Mouse (Mus musculus) ES-Bruce4 (cell line): ENCODE results near the gene Utp4. TPM values are rescaled to one million over a fixed set of nuclear protein-coding genes. Genes with fewer than 3 reads are reported as not detected.

Experiments used
- H3K27ac ChIP-seq: 2 replicates; pipeline ENCODE4 v1.5.1; 2012; ENCODE audit warnings: low read length, inconsistent platforms; ENCODE audit not compliant: insufficient read depth
- H3K27me3 ChIP-seq: 2 replicates; pipeline ENCODE4 v1.6.1; 2012; ENCODE audit warnings: mild to moderate bottlenecking, low read length, inconsistent platforms; ENCODE audit not compliant: control insufficient read depth, poor library complexity, insufficient read depth, severe bottlenecking
- H3K36me3 ChIP-seq: 2 replicates; pipeline ENCODE4 v1.6.1; 2012; ENCODE audit warnings: inconsistent platforms, mild to moderate bottlenecking, low read length, moderate library complexity; ENCODE audit not compliant: control insufficient read depth, poor library complexity, insufficient read depth, severe bottlenecking
- H3K4me1 ChIP-seq: one replicate; pipeline ENCODE4 v1.8.1; 2011; ENCODE audit warnings: low read length; ENCODE audit not compliant: control insufficient read depth, insufficient read depth
- H3K4me3 ChIP-seq: 2 replicates; pipeline ENCODE4 v1.5.1; 2011; ENCODE audit warnings: low read depth, mild to moderate bottlenecking, low read length
- H3K9ac ChIP-seq: 2 replicates; pipeline ENCODE4 v1.6.1; 2012; ENCODE audit warnings: low read depth, mild to moderate bottlenecking, inconsistent platforms; ENCODE audit not compliant: poor library complexity, severe bottlenecking
- H3K9me3 ChIP-seq: replicated peaks from 2 replicates; pipeline ENCODE4 v1.6.1; 2012; ENCODE audit warnings: mild to moderate bottlenecking, low read length, inconsistent platforms; ENCODE audit not compliant: control insufficient read depth, poor library complexity, insufficient read depth, severe bottlenecking
- CTCF ChIP-seq: IDR thresholded peaks from one replicate; pipeline ENCODE4 v1.8.1; 2011; ENCODE audit warnings: low read depth, low read length
- EP300 ChIP-seq: IDR thresholded peaks from 2 replicates; pipeline ENCODE4 v1.6.1; 2011; ENCODE audit warnings: low read depth, low read length; ENCODE audit not compliant: insufficient read depth
- POLR2A ChIP-seq: IDR thresholded peaks from one replicate; pipeline ENCODE4 v1.8.1; 2011; ENCODE audit warnings: low read length; ENCODE audit not compliant: insufficient read depth
- polyA plus RNA-seq: library from polyadenylated mRNA; stranded (reverse); fragments of >200 nt; gene quantifications from 2 replicates; pipeline ENCODE4 v1.2.4, GENCODE M21; 2011; ENCODE audit warnings: low read depth; ENCODE audit not compliant: missing spikeins, insufficient read depth, insufficient read length

The Utp4 gene
- polyA plus RNA-seq, 1 experiment, result 109 TPM

DNA sequence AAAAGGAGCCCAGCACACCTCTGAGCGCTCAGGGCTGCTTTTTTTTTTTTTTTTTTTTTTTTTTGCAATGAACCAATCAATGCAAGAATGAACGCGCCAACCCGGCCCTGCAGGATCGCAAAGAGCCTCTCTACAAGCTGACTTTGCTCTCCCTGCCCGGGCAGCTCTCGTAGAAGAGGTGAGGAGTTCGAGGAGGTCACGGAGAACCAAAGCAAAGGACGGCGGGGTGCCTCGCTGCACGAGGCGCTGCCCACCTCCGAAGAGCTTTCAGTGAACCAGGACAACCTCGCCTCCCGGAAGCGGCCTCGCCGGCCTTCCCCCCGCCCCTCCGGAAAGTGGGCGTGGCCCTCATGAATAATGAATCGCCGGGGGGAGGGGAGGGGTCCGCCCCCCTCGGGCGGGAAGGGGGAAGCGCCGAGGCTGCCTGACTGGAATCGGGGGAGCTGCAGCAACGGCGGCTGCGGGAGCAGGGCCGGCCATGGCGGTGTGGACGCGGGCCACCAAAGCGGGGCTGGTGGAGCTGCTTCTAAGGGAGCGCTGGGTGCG, 42.0 kb downstream of the Utp4 start, which contains the start of gene Sntb2:
Gene Sntb2 (plus strand): TSS at position 427 of the 546 bp plus-strand sequence.
- no peak for TF ChIP-seq CTCF
- peak; percentile 57 for TF ChIP-seq POLR2A
- peak; percentile 95 for TF ChIP-seq EP300
- Histone ChIP-seq H3K9me3 (no peaks in the 10 kb centered on the region), H3K9ac (peak within 1 kb of the TSS; percentile 96), H3K4me3 (peak within 1 kb of the TSS; percentile 90), H3K36me3 (peaks cover 15% of the 10 kb centered on the region), H3K27me3 (no peaks in the 10 kb centered on the region), H3K27ac (peak within 1 kb of the TSS; percentile 99), H3K4me1 (peaks cover 2% of the 10 kb centered on the region)

DNA sequence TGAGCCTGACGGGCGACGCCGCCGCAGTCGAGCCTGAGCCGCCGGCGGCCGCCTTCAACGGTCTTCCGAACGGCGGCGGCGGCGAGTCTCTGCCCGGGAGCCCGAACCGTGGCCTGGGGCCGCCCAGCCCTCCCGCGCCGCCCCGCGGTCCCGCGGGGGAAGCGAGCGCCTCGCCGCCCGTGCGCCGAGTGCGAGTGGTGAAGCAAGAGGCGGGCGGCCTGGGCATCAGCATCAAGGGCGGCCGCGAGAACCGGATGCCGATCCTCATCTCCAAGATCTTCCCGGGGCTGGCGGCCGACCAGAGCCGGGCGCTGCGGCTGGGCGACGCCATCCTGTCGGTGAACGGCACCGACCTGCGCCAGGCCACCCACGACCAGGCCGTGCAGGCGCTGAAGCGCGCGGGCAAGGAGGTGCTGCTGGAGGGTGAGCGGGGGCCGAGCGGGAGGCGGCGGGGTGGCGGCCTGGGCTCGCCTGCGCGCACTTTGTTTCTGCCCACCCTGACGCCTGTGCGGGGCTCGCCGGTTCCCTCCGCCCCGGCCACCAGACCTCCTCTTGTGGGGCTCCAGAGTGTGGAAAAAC, 42.6 kb downstream of the Utp4 start:
- peaks cover 2% of the 10 kb centered on the region for H3K4me1 ChIP-seq
- TF ChIP-seq EP300 (no peak), POLR2A (no peak), CTCF (no peak)
- H3K36me3 ChIP-seq, result peaks cover 21% of the 10 kb centered on the region
- H3K27me3 ChIP-seq, result no peaks in the 10 kb centered on the region
- peak overlapping the region; percentile 90 for H3K4me3 ChIP-seq
- peak overlapping the region; percentile 96 for H3K9ac ChIP-seq
- H3K9me3 ChIP-seq, result no peaks in the 10 kb centered on the region
- H3K27ac ChIP-seq, result no peak overlapping the region

DNA sequence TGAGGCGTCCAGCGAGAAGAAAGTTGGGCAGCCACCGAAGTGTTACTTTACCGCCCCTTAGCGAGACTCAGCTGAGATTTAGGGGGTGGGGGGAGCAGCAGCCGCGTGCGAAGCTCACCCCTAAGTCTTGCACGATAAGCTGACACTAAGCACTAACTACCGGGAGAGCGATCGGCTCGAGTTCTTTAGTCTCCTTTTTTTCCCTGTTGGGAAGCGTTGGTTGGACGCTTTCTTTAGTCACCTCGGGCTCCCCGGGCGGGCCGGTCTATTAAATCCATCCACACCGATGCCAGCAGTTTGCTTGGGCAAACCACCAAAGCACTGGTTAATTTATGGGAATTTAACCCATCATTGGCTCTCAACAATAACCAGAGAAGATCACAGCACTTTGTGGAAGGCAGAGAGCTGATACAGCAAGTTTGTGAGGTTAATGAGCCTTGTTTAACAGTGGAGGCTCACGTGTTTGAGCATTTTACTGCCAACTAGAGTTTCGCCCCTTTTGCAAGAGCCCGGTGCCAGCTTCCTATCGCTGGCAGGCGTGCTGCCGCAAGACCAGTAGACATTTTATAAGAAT, 43.1 kb downstream of the Utp4 start:
- peaks cover 2% of the 10 kb centered on the region for H3K4me1 ChIP-seq
- H3K27me3 ChIP-seq, result no peaks in the 10 kb centered on the region
- peak overlapping the region; percentile 96 for H3K9ac ChIP-seq

DNA sequence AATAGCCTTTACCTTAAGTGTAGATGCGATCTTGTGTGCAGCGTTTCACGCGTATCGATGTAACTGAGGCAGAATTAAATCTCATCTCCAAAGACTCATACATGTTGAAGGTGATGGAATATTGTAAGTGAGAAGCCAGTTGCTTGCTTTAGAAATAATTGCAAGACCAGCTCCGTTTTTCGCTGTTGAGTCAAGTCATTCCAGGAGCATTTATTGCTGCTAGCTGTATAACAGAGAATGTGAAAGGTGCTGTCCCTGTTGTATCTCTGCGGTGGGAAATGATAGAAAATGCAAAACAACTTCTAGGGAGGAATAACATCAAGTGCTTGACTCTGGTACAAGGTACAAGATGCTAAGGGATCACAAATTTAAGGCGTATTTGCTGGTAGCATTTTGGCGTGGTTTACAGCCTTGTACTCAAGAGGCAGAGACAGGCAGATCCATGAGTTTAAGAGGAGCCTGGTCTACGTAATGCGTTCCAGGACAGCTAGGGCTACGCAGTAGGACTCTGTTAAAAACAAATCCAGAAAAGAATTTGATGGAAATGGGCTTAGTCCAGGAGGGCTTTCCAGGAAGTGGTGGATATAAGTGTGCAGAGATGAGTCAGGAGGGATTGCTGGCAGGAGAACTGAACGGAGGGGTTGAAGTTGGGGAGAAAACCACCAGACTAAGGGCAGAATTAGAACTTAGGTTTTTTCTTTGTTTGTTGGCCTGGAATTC, 43.8 kb downstream of the Utp4 start:
- TF ChIP-seq EP300, result no peak
- TF ChIP-seq CTCF, result no peak
- TF ChIP-seq POLR2A, result no peak
- Histone ChIP-seq H3K27ac (no peak overlapping the region; the same call in 1 of the 2 replicates), H3K9ac (peak overlapping the region; percentile 96), H3K9me3 (no peaks in the 10 kb centered on the region), H3K36me3 (peaks cover 25% of the 10 kb centered on the region), H3K4me3 (peak overlapping the region; percentile 90), H3K4me1 (peaks cover 2% of the 10 kb centered on the region), H3K27me3 (no peaks in the 10 kb centered on the region)

More for the DNA sequence above, 43.1 kb downstream of the Utp4 start:
- TF ChIP-seq EP300, result no peak
- no peak for TF ChIP-seq POLR2A
- TF ChIP-seq CTCF, result no peak
- Histone ChIP-seq H3K27ac (no peak overlapping the region), H3K4me3 (peak overlapping the region; percentile 90), H3K9me3 (no peaks in the 10 kb centered on the region), H3K36me3 (peaks cover 21% of the 10 kb centered on the region)

DNA sequence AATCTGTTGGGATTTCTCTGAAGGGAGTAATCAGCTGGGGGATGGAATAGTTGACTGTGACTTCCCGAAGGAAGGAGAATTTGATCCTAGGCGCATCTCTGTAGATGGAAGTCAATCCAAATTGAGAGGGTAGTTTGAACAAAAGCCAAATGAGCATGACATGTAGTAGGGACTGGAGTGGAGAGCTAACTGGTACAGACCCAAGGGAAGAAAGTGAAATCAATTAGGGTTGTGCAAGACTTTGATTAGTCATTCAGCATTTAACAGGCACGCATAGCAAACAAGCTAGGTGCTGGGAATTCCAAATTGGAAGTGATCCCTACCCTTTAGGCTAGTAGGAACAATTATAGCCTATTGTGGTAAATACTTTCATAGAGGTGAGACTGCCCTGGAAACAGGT, 48.4 kb downstream of the Utp4 start:
- Histone ChIP-seq H3K9ac (no peak overlapping the region), H3K27me3 (no peaks in the 10 kb centered on the region), H3K36me3 (peaks cover 33% of the 10 kb centered on the region), H3K4me1 (peaks cover 5% of the 10 kb centered on the region), H3K27ac (no peak overlapping the region), H3K4me3 (no peak overlapping the region), H3K9me3 (no peaks in the 10 kb centered on the region)
- TF ChIP-seq CTCF (no peak), POLR2A (no peak), EP300 (no peak)
